Mouse (Mus musculus) thymus, postnatal 0 days (tissue): ENCODE data around the gene Pdgfra. TPM values are rescaled to one million over a fixed set of nuclear protein-coding genes. Genes with fewer than 3 reads are reported as not detected.
A peak's percentile ranks its signal among the peaks of the same experiment; 100 is the strongest.

ENCODE experiments used
- DNase-seq: peaks from one replicate; pipeline ENCODE4 v3.0.0-alpha.2; 2015; ENCODE audit warnings: low spot score
- polyA plus RNA-seq: library from polyadenylated mRNA; unstranded; fragments of >200 nt; fragmentation: Nextera tagmentation; extraction: Ambion mirVana; gene quantifications from 2 replicates; pipeline ENCODE4 v1.2.1, GENCODE M21; 2015

Gene Pdgfra
- polyA plus RNA-seq, 1 experiment from 2014 or later = 1.6 TPM

- no peak for DNase-seq
Measured at GRCm38 (mm10) chr5:75155281-75155680, 3.2 kb downstream of the Pdgfra start.

DNA sequence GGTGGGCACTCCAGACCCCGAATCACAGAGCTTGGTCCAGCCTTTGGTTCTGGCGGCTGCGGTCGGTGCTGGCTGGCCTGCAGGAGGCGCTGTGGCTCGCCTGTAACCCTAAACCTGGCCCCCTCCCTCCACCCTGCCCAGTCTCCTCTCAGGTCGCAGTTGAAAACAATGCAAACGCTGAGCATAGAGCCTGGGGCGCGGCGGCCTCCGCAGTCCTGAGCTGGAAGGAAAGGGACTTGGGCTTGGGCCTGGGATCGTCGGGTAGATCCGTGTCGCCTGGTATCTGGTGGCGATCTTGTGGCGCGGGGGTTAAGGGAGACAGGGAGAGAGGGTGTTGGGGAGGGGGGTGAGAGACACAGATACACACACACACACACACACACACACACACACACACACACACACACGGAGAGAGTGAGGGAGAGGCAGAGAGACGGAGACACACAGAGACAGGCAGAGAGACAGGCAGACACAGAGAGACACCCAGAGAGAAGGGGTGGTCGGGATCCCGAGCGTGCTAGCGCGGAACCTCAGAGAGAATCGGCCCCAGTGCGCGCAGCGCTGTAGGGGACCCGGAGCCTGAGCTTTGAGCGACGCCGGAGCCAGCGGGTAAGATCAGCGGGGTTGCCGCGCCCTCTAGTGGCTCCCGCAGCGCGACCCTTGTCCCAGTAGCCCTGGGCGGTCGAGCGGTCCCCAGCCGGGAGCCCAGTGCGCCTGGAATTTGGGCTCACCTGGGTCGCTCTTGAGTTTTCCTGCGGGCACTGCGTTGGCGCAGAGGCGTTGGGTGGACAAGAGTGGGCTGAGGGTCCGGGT is 3.9 kb downstream of the Pdgfra start:
- DNase-seq = peak; percentile 83

GRCm38 (mm10) chr5:75156554-75157036 is 4.5 kb downstream of the Pdgfra start:
- peak; percentile 10 for DNase-seq

- DNase-seq = peak; percentile 69
Measured at GRCm38 (mm10) chr5:75157038-75157437, 4.9 kb downstream of the Pdgfra start.

- DNase-seq = no peak
Measured at GRCm38 (mm10) chr5:75160530-75161170, 8.6 kb downstream of the Pdgfra start.

DNA sequence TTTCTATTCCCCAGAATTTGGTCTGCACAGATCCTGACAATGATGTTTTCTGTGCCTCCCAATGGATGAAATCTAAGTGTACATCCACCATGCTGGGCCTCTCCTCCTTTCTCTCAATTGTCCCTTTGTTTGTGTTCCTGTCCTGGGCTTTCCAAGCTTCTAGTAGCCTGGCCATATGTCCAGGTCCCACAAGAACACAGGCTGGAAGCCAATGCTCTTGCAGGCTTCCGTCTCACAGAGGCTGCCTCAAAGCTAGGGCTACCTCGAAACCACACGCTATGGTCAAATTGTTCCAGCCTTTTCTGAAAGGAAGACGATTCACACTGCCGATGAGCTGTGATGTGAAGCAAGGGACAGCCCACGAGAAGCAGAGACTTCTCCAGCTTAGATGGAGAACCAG is 9.5 kb downstream of the Pdgfra start:
- DNase-seq = no peak

DNA sequence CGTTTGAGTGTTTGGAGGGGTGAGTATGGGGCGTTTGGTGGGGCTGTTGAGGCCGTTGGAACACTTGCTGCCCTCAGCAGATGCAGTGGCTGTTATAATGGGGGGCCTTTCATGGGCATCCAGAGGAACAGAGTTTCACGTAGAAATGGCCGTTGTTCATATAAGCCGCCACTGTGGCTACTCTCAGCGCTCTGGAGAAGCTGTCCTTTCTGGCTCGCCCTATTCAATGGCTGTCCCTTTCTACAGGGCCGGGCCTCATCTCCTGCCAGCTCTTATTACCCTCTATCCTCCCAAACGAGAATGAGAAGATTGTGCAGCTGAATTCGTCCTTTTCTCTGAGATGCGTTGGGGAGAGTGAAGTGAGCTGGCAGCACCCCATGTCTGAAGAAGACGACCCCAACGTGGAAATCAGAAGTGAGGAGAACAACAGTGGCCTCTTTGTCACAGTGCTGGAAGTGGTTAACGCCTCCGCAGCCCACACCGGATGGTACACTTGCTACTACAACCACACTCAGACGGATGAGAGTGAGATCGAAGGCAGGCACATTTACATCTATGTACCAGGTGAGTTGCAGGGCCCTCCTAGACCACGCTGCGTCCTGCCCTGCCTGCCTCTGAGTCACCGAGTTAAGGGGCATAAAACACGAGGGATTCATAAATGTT is 11.3 kb downstream of the Pdgfra start:
- DNase-seq = no peak

- DNase-seq = no peak
Measured at GRCm38 (mm10) chr5:75164688-75165087, 12.6 kb downstream of the Pdgfra start.

- no peak for DNase-seq
Measured at GRCm38 (mm10) chr5:75169837-75170236, 17.7 kb downstream of the Pdgfra start.

GRCm38 (mm10) chr5:75171859-75172258 is 19.8 kb downstream of the Pdgfra start:
- DNase-seq = no peak

DNA sequence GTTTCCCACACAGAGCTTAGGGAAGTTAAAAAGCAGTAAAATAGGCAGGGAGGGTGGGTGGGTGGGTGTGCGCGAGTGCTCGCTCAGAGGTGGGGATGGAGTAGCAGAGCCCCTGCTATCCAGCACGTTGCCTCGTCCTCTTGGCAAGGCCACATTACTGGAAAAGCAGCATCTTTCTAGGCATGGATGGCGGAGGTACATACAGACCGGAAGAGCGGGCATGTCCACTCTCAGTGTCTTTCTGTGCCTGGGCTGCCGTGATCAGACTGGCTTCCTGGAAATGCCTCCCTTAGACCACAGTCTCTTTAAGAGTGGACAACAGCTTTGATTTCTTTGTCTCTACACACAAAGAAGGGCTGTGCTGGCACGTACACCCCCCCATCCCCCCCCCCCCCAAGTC is 27.2 kb downstream of the Pdgfra start:
- DNase-seq = no peak

DNA sequence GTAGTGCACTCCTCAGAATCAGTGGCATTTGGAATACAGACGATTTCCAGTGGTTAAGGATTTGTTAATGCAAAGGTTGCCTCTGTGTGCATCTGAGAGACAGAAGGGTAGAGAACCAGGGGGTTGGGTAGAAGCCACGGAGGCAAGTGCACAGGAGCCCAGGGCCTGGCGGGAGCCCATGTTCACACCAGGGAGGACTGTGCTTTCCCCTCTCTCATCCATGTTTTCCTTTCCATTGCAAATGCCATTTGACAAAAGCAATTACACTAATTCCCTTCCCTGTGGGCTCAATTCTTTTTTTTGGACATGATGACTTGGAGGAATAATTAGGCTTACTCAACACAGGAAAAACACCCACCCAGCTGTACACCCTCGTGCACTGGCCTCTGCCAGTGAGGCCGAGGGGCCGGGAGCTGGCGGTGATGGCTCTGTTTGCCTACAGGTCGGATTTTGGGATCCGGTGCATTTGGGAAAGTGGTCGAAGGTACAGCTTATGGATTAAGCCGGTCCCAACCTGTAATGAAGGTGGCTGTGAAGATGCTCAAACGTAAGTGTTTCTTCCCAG is 27.7 kb downstream of the Pdgfra start:
- no peak for DNase-seq

DNA sequence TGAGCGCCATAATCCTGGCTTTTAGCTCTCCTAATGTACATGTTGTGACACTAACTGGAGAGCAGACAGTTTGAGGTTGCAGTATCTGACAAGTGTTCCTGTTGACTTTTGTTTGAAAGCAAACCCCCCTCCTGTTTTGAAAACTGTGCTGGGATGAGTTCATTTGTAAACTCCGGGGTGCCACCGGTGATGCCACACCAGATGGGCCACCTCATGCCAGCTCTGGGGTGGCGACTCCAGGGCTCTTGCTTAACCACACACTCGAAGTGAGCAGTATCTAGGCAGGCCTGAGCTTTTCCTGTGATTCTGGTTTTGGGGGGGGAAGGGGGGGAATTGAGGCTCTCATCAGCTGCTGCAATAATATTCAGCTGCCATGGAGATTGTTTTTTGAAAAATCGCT is 31.6 kb downstream of the Pdgfra start:
- no peak for DNase-seq

- no peak for DNase-seq
Measured at GRCm38 (mm10) chr5:75184112-75184511, 32.0 kb downstream of the Pdgfra start.

GRCm38 (mm10) chr5:75184693-75185235 is 32.7 kb downstream of the Pdgfra start:
- no peak for DNase-seq

DNA sequence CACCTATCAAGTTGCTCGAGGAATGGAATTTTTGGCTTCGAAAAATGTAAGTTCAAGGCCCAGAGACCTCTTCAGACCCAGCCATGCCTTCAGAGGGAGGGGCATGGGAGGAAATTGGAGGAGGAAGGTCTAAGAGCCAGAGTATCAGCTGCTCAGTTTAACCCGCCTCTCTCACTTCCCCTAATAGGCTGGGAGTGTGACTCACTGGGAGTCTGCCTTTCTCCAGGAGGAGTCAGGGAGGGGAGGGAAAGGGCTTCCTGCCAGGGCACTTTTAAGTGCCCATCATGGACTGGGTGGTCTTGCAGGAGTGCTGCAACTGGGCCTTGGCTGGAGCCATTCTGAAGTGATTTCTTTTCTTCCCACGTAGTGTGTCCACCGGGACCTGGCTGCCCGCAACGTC is 33.5 kb downstream of the Pdgfra start:
- no peak for DNase-seq

GRCm38 (mm10) chr5:75189319-75189987 is 37.4 kb downstream of the Pdgfra start:
- DNase-seq = no peak

DNA sequence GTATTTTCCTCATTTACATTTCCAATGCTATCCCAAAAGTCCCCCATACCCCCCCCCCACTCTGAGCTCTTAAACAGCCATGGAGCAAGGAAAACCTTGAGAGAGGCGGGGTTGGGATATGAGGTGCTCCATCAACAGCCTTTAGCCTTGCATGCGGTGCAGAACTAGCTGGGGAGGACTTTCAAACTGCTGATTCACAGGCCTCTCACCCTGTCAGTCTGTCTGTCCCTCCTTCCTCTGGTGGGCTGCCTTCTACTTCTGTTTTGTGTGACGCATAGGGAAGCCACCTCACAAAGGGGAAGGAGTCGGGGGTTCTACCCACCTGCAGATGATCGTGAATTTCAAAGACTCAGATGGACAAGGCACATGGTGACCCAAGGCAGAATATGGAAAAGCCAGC is 41.0 kb downstream of the Pdgfra start:
- DNase-seq = no peak

DNA sequence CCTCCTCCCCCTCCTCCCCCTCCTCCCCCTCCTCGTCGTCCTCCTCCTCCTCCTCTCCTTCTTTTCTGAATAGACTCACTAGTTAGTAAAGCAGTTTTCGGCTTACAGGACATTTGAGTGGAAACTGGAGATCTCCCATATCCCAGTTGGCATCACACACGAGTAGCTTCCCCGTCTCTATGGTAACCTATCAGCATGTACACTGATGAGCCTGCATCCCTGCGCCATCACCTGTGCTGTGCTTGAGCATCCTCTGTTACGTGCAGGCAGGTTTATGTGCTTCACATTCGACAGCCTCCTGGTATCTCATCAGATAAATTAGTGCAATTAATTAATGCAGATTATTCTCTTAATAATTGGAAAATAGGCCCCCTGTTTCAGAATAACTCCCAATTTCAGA is 46.3 kb downstream of the Pdgfra start:
- DNase-seq = no peak

GRCm38 (mm10) chr5:75199698-75200365 is 47.7 kb downstream of the Pdgfra start:
- no peak for DNase-seq

GRCm38 (mm10) chr5:75200366-75200724 is 48.3 kb downstream of the Pdgfra start:
- no peak for DNase-seq
